Mouse (Mus musculus) erythroblast, embryonic 14.5 days (primary cell): ENCODE measurements at regions not wholly inside any gene's neighbourhood (a gene's known extent, or its start where the extent isn't known, plus 50 kb on each side); places are given as distances from the start of the nearest gene placed in this dataset.

Source experiments
- GATA1 ChIP-seq: IDR thresholded peaks from 2 replicates; pipeline ENCODE4 v1.6.1; 2012; ENCODE audit warnings: low read length, inconsistent platforms, mixed read lengths
- TAL1 ChIP-seq: IDR thresholded peaks from 3 replicates; pipeline ENCODE4 v1.6.1; 2012; ENCODE audit warnings: low read length, inconsistent platforms, mixed read lengths

GRCm38 (mm10) chr9:113528586-113528985 lies 179.5 kb downstream of the Pdcd6ip start:
- TF ChIP-seq GATA1, result no peak
- no peak for TF ChIP-seq TAL1
